Mouse (Mus musculus) hindlimb bud, embryonic 11.5 days (tissue): Measurements from ENCODE around the gene P3h4.

Source experiments
- DNase-seq: peaks from one replicate; pipeline ENCODE4 v3.0.0-alpha.2; 2012; ENCODE audit warnings: low read depth, low spot score; ENCODE audit errors: extremely low spot score

P3h4 gene

GRCm38 (mm10) chr11:100393733-100394132, 20.9 kb downstream of the P3h4 start:
- no peak for DNase-seq

- no peak for DNase-seq
Observed at GRCm38 (mm10) chr11:100392958-100393357, 21.7 kb downstream of the P3h4 start.

GRCm38 (mm10) chr11:100391884-100392345, 22.7 kb downstream of the P3h4 start:
- DNase-seq = no peak

GRCm38 (mm10) chr11:100391081-100391883, 23.4 kb downstream of the P3h4 start:
- DNase-seq = no peak

- DNase-seq = no peak
Observed at GRCm38 (mm10) chr11:100389931-100390445, 24.6 kb downstream of the P3h4 start.

GRCm38 (mm10) chr11:100388588-100388987, 26.0 kb downstream of the P3h4 start:
- no peak for DNase-seq

GRCm38 (mm10) chr11:100387589-100388375, 26.9 kb downstream of the P3h4 start:
- DNase-seq = no peak

GRCm38 (mm10) chr11:100387111-100387510, 27.5 kb downstream of the P3h4 start:
- DNase-seq = no peak

GRCm38 (mm10) chr11:100386586-100386985, 28.1 kb downstream of the P3h4 start:
- DNase-seq = no peak

- no peak for DNase-seq
Observed at GRCm38 (mm10) chr11:100385016-100385415, 29.6 kb downstream of the P3h4 start.

- DNase-seq = no peak
Observed at GRCm38 (mm10) chr11:100382682-100383081, 32.0 kb downstream of the P3h4 start.

- no peak for DNase-seq
Observed at GRCm38 (mm10) chr11:100379311-100379710, 35.3 kb downstream of the P3h4 start.

- DNase-seq = no peak
Observed at GRCm38 (mm10) chr11:100378446-100378845, 36.2 kb downstream of the P3h4 start.

GRCm38 (mm10) chr11:100377989-100378388, 36.6 kb downstream of the P3h4 start:
- no peak for DNase-seq

- DNase-seq = no peak
Observed at GRCm38 (mm10) chr11:100376746-100377389, 37.8 kb downstream of the P3h4 start.

- no peak for DNase-seq
Observed at GRCm38 (mm10) chr11:100376005-100376404, 38.6 kb downstream of the P3h4 start.

- no peak for DNase-seq
Observed at GRCm38 (mm10) chr11:100375127-100375526, 39.5 kb downstream of the P3h4 start.

- DNase-seq = no peak
Observed at GRCm38 (mm10) chr11:100371981-100372558, 42.6 kb downstream of the P3h4 start.

- no peak for DNase-seq
Observed at GRCm38 (mm10) chr11:100369822-100370221, 44.8 kb downstream of the P3h4 start.

GRCm38 (mm10) chr11:100369145-100369544, 45.5 kb downstream of the P3h4 start:
- DNase-seq = no peak
